Mouse (Mus musculus): ENCODE results near the gene Rasgef1c. TPM values are rescaled to one million over a fixed set of nuclear protein-coding genes. Genes with fewer than 3 reads are reported as not detected.

Rasgef1c gene
- total and polyA plus RNA-seq, 2 experiments from 2014 or later: not detected

GRCm38 (mm10) chr11:50016503-50016902 lies 114.9 kb downstream of the Rasgef1c start:
- 36% methylated on average over 5 of the region's 5 CpGs for WGBS
- Histone ChIP-seq H3K27me3 (ENCODE audit: control insufficient read depth, insufficient read depth, low read length) (no peaks in the 10 kb centered on the region), H3K4me3 (ENCODE audit: low read depth, low read length) (no peak overlapping the region), H3K9me3 (replicated peaks; ENCODE audit: control insufficient read depth, low read length) (no peaks in the 10 kb centered on the region), H3K4me2 (ENCODE audit: low read depth, low read length) (no peak overlapping the region; the same call in 1 of the 2 replicates), H3K36me3 (replicated peaks; ENCODE audit: control insufficient read depth, insufficient read depth, low read length) (no peaks in the 10 kb centered on the region), H3K9ac (replicated peaks; ENCODE audit: low read depth, low read length) (no peak overlapping the region), H3K27ac (ENCODE audit: low read depth) (peak overlapping the region; percentile 39), H3K4me1 (ENCODE audit: control insufficient read depth, insufficient read depth) (peaks cover 4% of the 10 kb centered on the region)
- DNase-seq (ENCODE audit: low spot score): peak; percentile 66
- ATAC-seq (ENCODE audit: insufficient read depth, low read depth): peak; percentile 68; the same call in 1 of the 2 replicates
- TF ChIP-seq EP300 (IDR thresholded peaks at IDR 0.05; ENCODE audit: low read depth) (no peak), CTCF (IDR thresholded peaks at IDR 0.05; ENCODE audit: low read depth) (no peak)

GRCm38 (mm10) chr11:50017511-50017910 lies 115.9 kb downstream of the Rasgef1c start:
- no peak overlapping the region for H3K27ac ChIP-seq (ENCODE audit: low read depth)
- no peak for ATAC-seq (ENCODE audit: insufficient read depth, low read depth)

GRCm38 (mm10) chr11:50018848-50019247 lies 117.2 kb downstream of the Rasgef1c start:
- H3K27ac ChIP-seq (ENCODE audit: low read depth): no peak overlapping the region
- no peak overlapping the region for H3K4me2 ChIP-seq (ENCODE audit: low read depth, low read length)
- H3K4me1 ChIP-seq (ENCODE audit: control insufficient read depth, insufficient read depth): peaks cover 4% of the 10 kb centered on the region
- DNase-seq (ENCODE audit: low spot score) (no peak), ATAC-seq (ENCODE audit: insufficient read depth, low read depth) (no peak)
- no peak overlapping the region for H3K4me3 ChIP-seq (ENCODE audit: low read depth, low read length)
- H3K9me3 ChIP-seq (replicated peaks; ENCODE audit: control insufficient read depth, low read length): no peaks in the 10 kb centered on the region
- no peaks in the 10 kb centered on the region for H3K36me3 ChIP-seq (replicated peaks; ENCODE audit: control insufficient read depth, insufficient read depth, low read length)
- H3K27me3 ChIP-seq (ENCODE audit: control insufficient read depth, insufficient read depth, low read length): no peaks in the 10 kb centered on the region
- no peak overlapping the region for H3K9ac ChIP-seq (replicated peaks; ENCODE audit: low read depth, low read length)
- TF ChIP-seq EP300 (IDR thresholded peaks at IDR 0.05; ENCODE audit: low read depth): no peak
- no peak for TF ChIP-seq CTCF (IDR thresholded peaks at IDR 0.05; ENCODE audit: low read depth)

More at GRCm38 (mm10) chr11:50017511-50017910, 115.9 kb downstream of the Rasgef1c start:
- no peaks in the 10 kb centered on the region for H3K9me3 ChIP-seq (replicated peaks; ENCODE audit: control insufficient read depth, low read length)
- DNase-seq (ENCODE audit: low spot score): no peak
- 78% methylated on average over 7 of the region's 7 CpGs for WGBS
- peaks cover 4% of the 10 kb centered on the region for H3K4me1 ChIP-seq (ENCODE audit: control insufficient read depth, insufficient read depth)
- no peak overlapping the region for H3K9ac ChIP-seq (replicated peaks; ENCODE audit: low read depth, low read length)
- no peaks in the 10 kb centered on the region for H3K27me3 ChIP-seq (ENCODE audit: control insufficient read depth, insufficient read depth, low read length)
- no peaks in the 10 kb centered on the region for H3K36me3 ChIP-seq (replicated peaks; ENCODE audit: control insufficient read depth, insufficient read depth, low read length)
- H3K4me2 ChIP-seq (ENCODE audit: low read depth, low read length): no peak overlapping the region
- TF ChIP-seq CTCF (IDR thresholded peaks at IDR 0.05; ENCODE audit: low read depth) (no peak), EP300 (IDR thresholded peaks at IDR 0.05; ENCODE audit: low read depth) (no peak)
- no peak overlapping the region for H3K4me3 ChIP-seq (ENCODE audit: low read depth, low read length)

GRCm38 (mm10) chr11:50022085-50022484 lies 120.5 kb downstream of the Rasgef1c start:
- no peak for TF ChIP-seq EP300 (IDR thresholded peaks at IDR 0.05; ENCODE audit: low read depth)
- TF ChIP-seq CTCF (IDR thresholded peaks at IDR 0.05; ENCODE audit: low read depth): no peak

GRCm38 (mm10) chr11:50024445-50024832 lies 122.8 kb downstream of the Rasgef1c start:
- no peak overlapping the region for H3K9ac ChIP-seq (replicated peaks; ENCODE audit: low read depth, low read length)

More at GRCm38 (mm10) chr11:50022085-50022484, 120.5 kb downstream of the Rasgef1c start:
- H3K4me3 ChIP-seq (ENCODE audit: low read depth, low read length): no peak overlapping the region
- DNase-seq (ENCODE audit: low spot score): no peak
- no peaks in the 10 kb centered on the region for H3K4me1 ChIP-seq (ENCODE audit: control insufficient read depth, insufficient read depth)
- no peak overlapping the region for H3K27ac ChIP-seq (ENCODE audit: low read depth)
- no peak overlapping the region for H3K4me2 ChIP-seq (ENCODE audit: low read depth, low read length)
- H3K9me3 ChIP-seq (replicated peaks; ENCODE audit: control insufficient read depth, low read length): no peaks in the 10 kb centered on the region
- no peak for ATAC-seq (ENCODE audit: insufficient read depth, low read depth)
- WGBS: 82% methylated on average over 3 of the region's 3 CpGs
- H3K27me3 ChIP-seq (ENCODE audit: control insufficient read depth, insufficient read depth, low read length): no peaks in the 10 kb centered on the region
- H3K9ac ChIP-seq (replicated peaks; ENCODE audit: low read depth, low read length): no peak overlapping the region
- H3K36me3 ChIP-seq (replicated peaks; ENCODE audit: control insufficient read depth, insufficient read depth, low read length): no peaks in the 10 kb centered on the region

More at GRCm38 (mm10) chr11:50024445-50024832, 122.8 kb downstream of the Rasgef1c start:
- Histone ChIP-seq H3K27ac (ENCODE audit: low read depth) (no peak overlapping the region; the same call in 1 of the 2 replicates), H3K9me3 (replicated peaks; ENCODE audit: control insufficient read depth, low read length) (no peaks in the 10 kb centered on the region), H3K4me1 (ENCODE audit: control insufficient read depth, insufficient read depth) (0 out of 2 replicates have a peak, but pooled peaks cover 7% of the 10 kb centered on the region), H3K27me3 (ENCODE audit: control insufficient read depth, insufficient read depth, low read length) (no peaks in the 10 kb centered on the region), H3K4me2 (ENCODE audit: low read depth, low read length) (peak overlapping the region; percentile 100), H3K4me3 (ENCODE audit: low read depth, low read length) (peak overlapping the region; percentile 98), H3K36me3 (replicated peaks; ENCODE audit: control insufficient read depth, insufficient read depth, low read length) (no peaks in the 10 kb centered on the region)
- WGBS: 49% methylated on average over 6 of the region's 6 CpGs
- TF ChIP-seq EP300 (IDR thresholded peaks at IDR 0.05; ENCODE audit: low read depth): no peak
- no peak for TF ChIP-seq CTCF (IDR thresholded peaks at IDR 0.05; ENCODE audit: low read depth)
- DNase-seq (ENCODE audit: low spot score) (no peak), ATAC-seq (ENCODE audit: insufficient read depth, low read depth) (no peak)

Data from heart, postnatal 0 days (tissue).